Mouse (Mus musculus) kidney, adult 18-20 months (tissue): ENCODE data around the gene Nudt8.
A peak's percentile ranks its signal among the peaks of the same experiment; 100 is the strongest.
"Not testable (repeated sequence)": the region's sequence is repeated elsewhere in the genome, so short reads cannot be mapped to it uniquely, and the experiment has no call there.

Experiments used
- DNase-seq: peaks from one replicate; pipeline ENCODE4 v3.0.0; 2021

The Nudt8 gene

DNA sequence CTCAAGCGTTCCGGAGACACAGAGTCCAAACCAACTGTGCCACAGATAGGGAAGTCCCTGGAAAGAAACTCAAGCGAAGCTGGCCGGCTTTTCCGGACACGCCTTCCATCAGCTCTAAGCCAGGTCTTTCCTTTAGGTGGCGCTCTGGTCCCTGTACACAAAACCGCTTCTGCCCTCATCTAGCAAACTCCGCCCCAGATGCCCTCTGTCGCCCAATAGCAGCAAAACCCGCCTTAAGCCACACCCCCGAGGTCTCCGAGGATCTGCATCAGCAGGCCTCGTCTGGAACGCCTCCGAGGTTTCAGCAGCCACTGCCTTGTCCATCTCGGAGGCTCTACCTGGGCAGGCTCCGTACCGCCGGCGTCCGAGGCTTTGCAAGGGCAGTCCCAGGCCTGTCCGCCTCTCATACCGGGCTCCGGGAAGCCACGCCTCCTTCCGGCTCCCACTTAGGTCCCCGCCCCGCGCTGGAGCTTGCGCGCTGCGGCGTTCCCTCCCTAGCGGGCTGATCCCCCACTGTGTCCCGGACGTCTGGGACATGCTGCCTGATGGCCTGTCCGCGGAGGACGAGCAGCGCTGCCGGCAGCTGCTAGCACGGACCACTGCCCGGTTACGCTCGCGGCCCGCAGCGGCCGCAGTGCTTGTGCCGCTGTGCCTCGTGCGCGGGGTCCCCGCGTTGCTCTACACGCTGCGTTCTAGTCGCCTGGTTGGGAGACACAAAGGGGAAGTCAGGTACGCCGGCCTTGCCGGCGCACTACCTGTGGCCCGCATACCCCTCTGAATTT, at the start of gene Nudt8, which contains the start of gene Gm49405:
Nudt8 (plus strand) TSS at position 462 of the 782 bp plus-strand sequence.
Gm49405 (plus strand) TSS at position 508 of the 782 bp plus-strand sequence.
- peak; percentile 99 for DNase-seq

DNA sequence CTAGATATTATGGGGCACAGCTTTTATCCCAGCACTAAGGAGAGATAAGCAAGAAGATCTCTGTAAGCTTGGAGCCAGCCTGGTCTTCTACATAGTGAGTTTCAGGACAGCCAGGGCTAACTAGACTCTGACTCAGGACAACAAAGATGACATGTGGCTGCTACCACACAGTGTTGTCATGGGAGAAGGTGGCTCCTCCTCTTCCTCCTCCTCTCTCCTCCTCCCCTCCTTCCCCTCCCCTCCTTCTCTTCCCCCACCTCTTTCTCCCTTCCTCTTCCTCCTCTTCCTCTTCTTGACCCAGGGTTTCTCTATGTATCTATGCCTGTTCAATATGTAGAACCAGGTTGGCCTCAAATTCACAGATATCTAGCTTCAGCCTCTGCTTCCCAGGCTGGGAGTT, 48.9 kb upstream of the Nudt8 start:
- no peak for DNase-seq

DNA sequence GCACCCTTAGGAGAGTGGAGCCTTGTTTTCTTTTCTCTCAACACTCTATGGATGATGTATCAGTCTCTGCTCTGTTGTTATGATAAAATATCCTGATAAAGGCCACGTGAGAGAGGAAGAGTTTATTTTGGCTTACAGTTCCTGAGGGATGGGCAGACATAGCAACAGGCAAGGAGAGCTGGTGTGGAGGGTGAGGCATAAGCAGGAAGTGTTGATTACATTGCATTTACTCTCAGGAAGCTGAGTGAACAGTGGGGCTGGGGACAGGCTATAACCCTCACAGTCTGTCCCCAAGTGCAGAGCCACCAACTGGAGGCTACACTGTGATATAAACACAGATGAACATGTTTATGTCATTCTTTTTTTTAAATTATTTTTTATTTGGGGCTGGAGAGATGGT, 48.3 kb upstream of the Nudt8 start:
- no peak for DNase-seq

DNA sequence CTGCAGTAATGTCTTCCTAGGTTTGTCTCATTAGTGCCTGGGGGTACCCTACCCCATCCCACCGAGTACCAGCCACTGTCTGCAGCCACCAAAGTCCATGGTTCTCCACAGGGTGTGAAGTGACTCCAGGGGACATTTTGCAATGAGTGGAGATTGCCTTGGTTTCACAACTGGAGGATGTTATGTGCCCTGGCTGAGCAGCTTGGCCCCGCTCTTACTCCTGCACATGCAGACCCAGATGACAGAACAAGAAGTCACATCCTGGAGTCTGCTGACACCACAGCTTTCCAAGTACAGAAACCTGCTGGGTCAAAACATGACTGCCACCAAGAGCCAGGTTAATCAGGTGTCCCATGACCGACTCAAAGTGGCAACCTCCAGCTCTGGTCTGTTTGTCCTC, 45.3 kb upstream of the Nudt8 start:
- DNase-seq, result no peak

DNA sequence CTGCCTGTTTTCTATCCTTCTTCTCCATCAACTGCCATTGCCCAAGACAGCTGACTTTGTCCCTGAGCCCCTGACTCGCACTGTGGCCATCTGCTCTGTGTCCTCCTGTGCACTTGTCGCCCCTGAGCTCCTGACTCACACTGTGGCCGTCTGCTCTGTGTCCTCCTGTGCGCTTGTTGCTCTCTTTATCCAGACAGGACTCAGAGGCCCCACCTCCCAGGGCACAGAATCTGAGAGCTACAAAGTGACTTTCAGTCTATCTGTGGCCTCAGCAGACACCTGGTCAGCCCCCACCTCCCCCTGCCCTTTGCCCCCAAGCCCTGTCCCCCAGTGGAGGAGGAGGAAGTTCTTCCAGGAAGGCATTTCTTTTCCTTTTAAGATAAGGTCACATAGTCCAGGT, 44.6 kb upstream of the Nudt8 start:
- no peak for DNase-seq

DNA sequence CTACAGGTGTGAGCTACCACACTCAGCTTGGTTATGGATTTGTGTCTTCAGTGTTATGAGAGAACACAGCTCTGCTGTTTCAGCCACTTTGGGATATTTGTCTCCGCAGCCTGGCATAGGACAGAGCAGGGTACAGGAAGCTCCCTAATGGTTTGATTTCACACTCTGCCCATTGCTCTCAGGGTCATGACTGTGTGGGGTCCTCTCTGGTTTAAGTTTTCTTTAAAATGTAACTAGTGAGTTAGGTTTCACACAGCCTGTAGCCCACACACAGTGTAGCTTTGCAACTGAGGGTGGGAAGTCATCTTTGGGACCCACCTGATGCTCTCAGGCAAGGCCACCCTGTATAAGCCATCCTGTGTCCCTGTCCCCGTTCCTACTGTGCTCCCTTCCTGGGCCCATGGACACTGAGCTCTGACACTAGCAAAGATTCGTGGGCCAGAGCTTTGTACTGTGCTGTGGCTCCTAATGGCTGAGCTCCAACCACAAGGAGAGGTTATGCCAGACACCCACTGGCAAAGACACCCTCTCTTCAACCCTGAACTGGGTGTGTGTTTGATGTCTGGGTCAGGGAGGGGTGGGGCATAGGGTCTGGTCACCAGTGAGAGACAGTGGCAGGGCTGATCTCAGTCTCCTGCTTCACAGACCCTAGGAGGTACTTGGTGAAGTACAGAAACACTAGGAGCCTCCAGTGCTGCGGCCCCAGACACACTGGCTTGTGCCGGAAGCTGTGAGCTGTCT, 42.9 kb upstream of the Nudt8 start:
- DNase-seq, result peak; percentile 45

DNA sequence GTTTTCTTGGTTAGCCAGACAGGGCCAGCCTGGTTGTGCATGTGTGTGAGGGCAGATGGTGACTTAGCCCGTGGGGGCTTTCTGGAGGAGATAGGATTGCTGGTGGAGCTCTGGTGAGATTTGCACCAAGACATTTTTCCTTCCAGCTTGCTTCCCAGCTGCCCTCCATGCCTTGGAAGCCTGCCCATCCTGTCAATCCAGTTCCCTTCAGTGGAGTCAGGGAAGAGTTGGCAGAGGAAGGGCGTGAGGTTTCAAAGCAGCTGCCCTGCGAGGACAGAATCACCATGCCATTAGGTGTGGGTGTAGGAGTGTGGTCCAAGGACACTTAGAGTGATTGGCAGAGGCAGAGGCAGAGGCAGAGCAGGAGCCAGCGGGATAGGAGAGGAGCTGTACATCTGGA, 41.9 kb upstream of the Nudt8 start, which contains the start of gene Aldh3b3:
Aldh3b3 (plus strand) TSS at position 176 of the 400 bp plus-strand sequence.
- no peak for DNase-seq

DNA sequence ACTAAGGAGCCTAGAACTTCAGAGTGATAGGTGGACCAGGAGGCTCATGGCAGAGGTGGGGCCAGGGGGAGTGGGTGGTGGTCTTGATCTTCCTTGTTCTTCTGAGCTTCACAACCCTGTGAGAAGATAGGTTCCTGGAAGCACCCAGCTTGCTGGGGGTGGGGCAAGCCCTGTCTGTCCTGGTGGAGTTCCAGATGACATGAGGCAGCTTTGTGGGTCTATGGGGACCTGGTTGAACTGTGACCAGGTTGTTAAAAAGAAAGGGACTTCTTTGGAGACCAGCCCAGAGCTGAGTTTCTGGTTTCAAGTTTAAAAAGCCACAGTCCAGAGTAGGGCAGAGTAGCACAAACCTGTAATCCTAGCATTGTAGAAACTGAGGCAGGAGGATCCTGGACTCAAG, 41.4 kb upstream of the Nudt8 start:
- peak; percentile 62 for DNase-seq

DNA sequence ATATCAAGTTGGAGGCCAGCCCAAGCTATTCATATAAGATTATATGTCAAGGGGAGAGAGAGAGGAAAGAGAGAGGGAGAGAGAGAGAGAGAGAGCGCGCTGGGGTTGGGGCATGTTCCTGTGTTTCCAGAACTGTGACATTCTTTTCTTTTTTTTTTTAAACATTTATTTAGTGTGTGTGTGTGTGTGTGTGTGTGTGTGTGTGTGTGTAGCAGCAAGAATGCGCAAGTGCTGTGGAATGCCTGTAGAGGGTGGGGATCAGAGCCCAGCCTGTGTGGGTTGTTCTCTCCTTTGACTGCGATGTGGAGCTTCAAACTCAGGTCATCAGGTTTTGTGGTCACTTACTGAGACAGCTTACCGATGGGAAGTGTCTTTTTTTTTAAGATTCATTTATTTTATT, 40.2 kb upstream of the Nudt8 start:
- DNase-seq, result no peak

DNA sequence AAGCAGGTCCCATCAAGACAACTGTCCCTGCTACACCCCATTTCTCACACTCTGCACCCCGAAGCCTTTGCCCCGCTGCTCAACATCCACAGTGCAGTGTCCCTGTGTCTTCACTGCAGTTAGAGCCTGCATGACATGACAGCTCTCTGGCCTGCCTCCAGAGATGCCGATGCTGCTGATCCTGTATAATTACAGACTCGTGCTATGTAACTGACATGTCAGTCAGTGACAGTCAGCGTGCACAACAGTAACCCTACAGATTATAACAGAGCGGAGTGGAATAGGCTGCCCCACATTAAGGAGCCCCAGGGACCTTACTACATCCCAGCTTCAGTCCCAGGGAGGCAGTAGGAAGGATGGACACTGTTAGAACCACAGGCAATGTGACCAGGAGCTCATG, 38.6 kb upstream of the Nudt8 start:
- not testable (repeated sequence) for DNase-seq

DNA sequence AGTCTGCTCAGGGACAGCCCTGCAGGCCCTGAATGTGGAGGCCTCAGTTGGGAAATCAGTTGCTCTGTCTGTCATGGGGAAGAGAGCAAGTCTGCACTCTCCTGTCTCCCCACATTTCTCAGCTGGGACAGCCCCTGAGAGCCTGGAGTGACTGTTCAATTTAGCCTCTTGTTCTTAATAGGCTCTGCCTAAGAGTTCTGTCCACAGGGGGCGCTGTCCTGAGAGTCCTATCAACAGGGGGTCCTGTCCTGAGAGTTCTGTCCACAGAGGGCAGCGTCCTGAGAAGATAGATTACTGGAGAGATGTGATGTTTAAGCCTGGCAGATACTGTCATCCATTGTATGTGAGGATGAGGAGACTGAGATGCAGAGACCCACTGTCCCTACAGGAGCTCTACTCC, 37.9 kb upstream of the Nudt8 start:
- DNase-seq, result no peak

DNA sequence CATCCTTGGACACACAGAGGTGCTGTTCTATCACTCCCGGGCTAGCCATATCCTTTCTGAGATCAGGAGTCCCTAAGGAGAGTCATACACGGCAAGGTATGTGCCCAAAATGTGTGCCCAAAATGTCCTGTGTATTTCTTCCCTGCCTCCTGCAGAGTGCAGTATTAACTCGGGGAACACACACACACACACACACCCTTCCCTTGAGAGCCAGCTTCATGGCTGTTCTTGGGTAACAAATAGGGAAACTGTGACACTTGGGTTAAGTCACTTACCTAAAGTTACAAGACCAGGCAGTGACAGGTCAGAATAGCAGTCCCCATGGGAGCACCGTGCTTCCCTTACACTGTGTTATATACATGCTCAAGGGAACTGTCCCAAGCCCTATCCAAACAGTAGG, 36.4 kb upstream of the Nudt8 start:
- no peak for DNase-seq

DNA sequence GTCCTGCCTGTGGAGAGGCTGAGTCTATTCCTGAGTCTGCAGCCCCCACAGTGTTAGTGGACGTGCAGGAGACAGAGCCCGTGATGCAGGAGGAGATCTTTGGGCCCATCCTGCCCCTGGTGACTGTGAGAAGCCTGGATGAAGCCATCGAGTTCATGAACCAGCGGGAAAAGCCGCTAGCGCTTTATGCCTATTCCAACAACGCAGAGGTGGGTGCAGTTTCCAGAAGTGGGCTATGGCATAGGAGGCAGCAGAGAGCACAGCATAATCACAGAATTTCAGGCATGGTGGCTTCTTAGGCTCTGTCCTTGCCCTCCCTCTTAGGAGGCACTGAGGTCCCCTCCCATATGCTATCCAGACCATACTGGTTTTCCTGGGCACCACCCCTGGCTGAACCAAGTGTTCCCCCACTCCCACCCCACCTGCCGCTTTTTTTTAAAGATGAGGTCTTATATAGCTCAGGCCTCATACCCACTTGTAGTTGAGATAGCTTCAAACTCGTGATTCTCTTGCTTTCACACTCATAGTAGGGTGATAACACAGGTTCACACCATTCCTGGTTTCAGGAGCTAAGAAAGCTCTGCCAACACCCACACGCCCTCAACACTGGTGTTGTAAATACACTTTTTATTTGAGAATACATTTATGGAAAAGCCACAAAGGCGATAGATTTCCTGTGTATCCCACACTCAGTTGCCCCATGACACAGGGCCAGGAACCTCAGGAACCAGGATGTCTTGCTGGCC, 33.9 kb upstream of the Nudt8 start:
- DNase-seq, result no peak

DNA sequence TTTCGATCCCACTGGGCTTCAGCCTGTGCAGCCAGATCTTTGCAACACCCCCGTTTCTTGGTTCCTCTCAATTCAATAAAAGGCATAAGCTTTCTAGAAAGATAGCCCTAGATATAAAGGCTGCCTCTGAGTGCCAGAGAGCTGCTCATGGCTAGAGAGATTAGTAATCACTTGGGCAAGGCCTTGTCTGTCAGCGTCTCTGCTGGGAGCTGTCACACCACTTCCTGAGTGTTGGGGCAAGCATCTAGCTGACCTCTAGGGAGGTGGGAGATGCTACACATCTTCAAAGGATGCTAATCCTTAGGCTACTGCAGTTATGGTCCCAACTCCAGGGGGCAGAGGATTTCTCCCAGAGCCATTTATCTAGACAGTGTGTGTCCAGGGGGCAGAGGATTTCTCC, 33.1 kb upstream of the Nudt8 start:
- no peak for DNase-seq

DNA sequence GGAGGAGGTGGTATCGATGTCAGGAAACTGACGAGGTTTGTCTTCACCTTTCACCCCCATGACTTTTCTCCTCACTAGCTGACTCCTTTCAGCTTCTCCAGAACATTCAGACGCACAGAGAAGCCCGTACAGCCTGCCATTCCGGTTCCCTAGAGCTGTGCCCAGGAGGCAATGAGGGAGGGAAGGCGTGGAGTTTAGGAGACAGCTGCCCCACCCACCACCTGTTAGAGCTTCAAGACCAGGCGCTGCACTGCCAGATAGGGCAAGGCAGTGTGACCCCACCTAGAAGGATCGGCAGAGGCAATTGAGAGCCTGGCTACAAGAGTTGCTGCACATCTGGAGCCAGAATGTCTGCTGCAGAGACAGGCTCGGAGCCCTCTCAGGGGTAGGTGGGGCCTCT, 28.2 kb upstream of the Nudt8 start, which contains the start of gene Aldh3b2:
Aldh3b2 (plus strand) TSS at position 100 of the 400 bp plus-strand sequence.
- no peak for DNase-seq

DNA sequence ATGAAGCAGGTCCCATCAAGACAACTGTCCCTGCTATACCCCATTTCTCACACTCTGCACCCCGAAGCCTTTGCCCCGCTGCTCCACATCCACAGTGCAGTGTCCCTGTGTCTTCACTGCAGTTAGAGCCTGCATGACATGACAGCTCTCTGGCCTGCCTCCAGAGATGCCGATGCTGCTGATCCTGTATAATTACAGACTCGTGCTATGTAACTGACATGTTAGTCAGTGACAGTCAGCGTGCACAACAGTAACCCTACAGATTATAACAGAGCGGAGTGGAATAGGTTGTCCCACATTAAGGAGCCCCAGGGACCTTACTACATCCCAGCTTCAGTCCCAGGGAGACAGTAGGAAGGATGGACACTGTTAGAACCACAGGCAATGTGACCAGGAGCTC, 25.8 kb upstream of the Nudt8 start:
- not testable (repeated sequence) for DNase-seq

DNA sequence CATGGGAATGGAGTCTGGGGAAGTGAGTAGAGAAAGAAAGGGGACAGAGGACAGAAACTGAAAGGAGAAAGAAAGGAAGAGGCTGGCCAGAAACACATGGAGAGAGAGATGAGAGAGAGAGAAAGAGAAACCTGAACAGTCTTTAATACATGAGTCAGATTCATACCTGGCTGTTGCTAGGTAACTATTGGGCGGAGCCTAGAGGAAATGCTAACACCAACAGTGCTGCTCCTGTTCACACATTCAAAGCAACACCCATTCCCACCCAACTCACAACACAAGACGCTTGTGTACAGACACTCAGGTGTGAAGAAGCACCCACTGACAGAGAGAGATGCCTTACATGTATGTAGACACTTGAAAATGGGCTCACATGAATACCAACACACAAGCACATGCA, 24.5 kb upstream of the Nudt8 start:
- DNase-seq, result no peak

DNA sequence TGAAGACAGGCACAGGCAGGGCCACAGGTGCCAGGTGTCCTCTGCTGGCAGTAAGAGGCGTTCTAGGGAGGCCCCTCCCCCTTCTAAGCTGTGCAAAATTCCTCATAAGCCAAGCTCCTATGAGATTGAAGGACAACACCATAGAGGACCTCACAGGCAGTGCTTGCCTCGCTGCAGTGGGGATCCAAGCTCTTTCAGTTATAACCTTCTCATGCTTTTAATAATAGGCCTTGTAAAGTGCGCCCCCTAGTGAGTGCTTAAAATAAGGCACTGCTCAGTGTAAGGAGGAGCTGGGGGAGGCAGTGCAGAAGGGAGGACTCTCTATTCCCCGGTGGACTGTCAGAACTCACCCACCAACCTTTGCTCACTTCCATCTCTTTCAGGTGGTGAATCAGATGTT, 20.1 kb upstream of the Nudt8 start:
- DNase-seq, result peak; percentile 81

DNA sequence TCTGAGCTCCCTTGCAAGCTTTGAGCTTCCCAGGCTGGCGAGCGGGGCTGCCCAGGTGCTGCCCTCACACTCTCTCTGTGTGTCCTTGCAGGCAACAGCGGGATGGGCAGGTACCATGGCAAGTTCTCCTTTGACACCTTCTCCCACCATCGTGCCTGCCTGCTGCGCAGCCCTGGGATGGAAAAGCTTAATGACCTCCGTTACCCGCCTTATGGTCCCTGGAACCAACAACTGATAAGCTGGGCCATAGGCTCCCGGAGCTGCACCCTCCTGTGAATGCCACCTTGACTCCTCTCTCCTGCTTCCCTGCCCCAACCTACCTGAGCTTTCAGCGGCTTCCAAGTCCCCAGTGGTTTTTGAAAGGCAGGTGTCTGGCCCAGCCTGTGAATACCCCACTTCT, 19.5 kb upstream of the Nudt8 start:
- DNase-seq, result no peak

DNA sequence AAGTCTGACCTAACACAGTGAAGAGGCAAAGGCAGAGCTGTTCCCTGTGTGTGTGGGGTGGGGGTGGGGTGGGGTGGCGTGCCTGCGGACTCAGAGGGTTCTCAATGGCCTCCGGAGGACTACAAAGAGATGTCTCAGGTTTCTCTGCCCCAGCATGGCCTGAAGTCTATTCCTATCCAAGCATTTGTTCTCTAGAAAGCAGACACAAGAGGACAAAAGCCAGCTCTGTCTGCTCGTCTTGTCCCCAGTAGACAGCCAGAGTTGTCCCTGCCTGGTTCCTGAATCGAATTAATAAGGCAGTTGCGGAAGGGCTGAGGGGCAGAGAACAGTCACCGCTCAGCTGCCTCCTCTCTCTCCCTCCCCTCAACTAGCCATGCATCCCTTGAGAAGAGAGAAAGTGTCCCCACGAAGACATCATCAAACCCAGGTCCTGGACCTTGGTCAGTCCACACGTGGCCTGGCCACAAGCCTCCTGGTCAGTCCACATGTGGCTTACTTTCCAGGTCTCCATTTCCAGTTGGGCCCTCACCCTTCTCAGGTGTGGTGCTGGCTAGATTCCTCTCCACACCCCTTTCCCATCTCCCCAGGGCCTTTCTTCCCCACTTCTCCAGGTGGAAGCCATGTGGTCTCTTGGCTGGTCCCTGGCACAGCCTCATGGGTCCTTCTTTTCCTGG, 16.7 kb upstream of the Nudt8 start:
- peak; percentile 39 for DNase-seq

DNA sequence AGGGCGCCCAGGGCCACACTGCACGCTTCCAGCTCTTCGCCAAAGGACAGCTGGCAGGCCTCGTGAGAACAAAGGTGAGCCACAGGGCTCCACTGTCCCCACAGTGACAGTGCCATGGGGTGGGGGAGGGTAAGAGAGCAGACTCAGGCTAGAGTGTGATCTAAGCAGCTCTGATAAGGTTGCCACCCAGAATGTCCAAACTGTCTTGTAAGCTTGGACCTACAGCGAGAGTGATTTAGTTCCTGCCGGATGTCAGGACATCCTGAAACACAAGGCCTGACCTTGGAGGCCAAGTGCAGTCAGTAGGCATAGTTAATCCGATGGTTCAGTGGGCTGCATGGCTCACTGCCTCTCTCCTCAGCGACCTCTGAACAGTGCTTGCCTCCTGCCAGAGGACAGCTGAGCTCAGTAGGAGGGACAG, 15.1 kb upstream of the Nudt8 start:
- DNase-seq, result peak; percentile 84

DNA sequence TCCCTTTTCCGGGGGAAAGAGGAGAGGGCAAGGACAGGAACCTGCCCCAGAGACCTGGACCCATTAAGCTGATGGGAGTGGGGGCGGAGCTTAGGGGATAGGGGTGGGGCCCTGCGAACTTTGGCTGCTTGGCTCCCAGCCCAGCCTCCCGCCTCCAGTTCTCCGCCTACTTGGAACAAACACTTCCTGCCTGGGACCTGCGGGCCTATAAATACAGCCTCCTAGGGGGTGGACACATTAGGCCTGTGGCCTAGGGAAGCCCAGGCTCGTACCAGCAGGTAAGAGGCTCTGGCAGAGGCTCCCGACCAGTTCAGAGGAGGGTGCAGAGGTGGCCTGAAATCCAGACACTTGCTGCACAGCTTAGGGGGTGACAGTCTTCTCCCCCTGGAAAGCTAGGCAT, 14.0 kb upstream of the Nudt8 start, which contains the start of gene Acy3:
Acy3 (plus strand) TSS at position 237 of the 400 bp plus-strand sequence.
- peak; percentile 95 for DNase-seq

DNA sequence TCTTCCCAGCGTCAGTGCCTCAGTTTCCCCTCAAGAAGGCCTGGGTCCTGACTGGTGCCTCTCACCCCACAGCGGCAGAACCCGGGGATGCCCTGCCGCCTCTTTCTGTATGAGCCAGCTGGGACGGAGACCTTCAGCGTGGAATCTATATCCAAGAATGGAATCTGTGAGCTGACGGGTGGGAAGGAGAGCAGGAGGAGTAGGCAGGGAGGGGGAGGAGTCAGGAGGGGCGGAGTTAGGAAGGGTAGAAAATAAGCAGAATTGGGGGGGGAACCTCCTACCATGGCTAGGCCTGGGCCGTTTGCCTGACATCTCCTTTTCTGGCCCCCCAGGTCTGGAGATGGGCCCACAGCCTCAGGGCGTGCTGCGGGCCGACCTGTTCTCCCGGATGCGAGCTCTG, 12.3 kb upstream of the Nudt8 start:
- DNase-seq, result peak; percentile 18
